Mouse (Mus musculus): ENCODE results near the gene Gpm6b. TPM values are rescaled to one million over a fixed set of nuclear protein-coding genes. Genes with fewer than 3 reads are reported as not detected.

The Gpm6b gene
- polyA plus RNA-seq, 1 experiment from 2014 or later = 7.6 TPM

DNA sequence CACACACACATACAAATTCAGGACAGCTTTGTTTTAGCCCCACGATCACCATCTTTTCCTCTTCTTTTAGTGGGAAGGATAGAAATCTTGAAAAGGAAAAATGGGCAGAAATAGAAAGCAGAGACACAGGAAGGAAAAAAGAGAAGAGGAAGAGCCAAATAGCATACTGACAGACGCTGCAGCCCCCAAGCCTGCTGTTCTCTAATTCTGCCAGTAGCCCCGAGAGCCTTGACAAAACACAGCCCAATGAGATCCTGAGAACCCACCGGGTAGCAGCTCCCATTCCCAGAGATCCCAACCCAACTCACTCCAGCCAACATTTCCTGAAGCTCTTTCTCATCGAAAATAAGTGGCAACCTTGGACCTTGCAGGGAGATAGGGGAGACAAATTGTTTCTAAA lies 19.4 kb upstream of the Gpm6b start:
- Histone ChIP-seq H3K4me2 (replicated peaks; ENCODE audit: low read depth) (no peak overlapping the region), H3K9ac (ENCODE audit: low read depth, low read length) (no peak overlapping the region), H3K4me3 (ENCODE audit: low read depth, low read length) (no peak overlapping the region), H3K27me3 (replicated peaks; ENCODE audit: control insufficient read depth, insufficient read depth, low read length) (no peaks in the 10 kb centered on the region), H3K36me3 (ENCODE audit: control insufficient read depth, insufficient read depth) (no peaks in the 10 kb centered on the region), H3K9me3 (ENCODE audit: control insufficient read depth) (no peaks in the 10 kb centered on the region), H3K4me1 (replicated peaks; ENCODE audit: control insufficient read depth, insufficient read depth, low read length) (no peaks in the 10 kb centered on the region), H3K27ac (ENCODE audit: low read depth, low read length) (no peak overlapping the region)
- no peak for ATAC-seq
- WGBS = 72% methylated on average over 5 of the region's 5 CpGs
- no peak for TF ChIP-seq CTCF (IDR thresholded peaks at IDR 0.05; ENCODE audit: low read depth)

DNA sequence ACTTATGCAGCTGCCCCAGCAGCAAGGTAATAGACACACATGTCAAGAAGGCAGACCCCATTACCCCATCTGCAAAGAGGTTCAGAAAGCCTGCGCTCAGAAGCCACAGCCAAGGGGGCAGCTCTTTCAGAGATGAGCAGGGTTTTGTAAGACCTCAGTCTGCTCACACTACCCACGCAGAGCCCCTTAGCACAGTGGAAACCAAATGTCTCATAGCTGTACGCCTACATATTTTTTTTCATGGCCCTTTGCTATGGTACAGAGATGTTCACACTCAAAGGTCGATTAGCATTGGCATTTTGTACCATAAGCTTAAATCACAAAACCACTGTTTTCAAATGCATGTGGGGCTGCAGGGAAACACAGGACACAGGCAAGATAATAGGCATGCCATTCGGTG lies 11.9 kb upstream of the Gpm6b start:
- no peak for ATAC-seq
- Histone ChIP-seq H3K4me2 (replicated peaks; ENCODE audit: low read depth) (no peak overlapping the region), H3K4me3 (ENCODE audit: low read depth, low read length) (no peak overlapping the region), H3K27ac (ENCODE audit: low read depth, low read length) (no peak overlapping the region), H3K4me1 (replicated peaks; ENCODE audit: control insufficient read depth, insufficient read depth, low read length) (no peaks in the 10 kb centered on the region), H3K9me3 (ENCODE audit: control insufficient read depth) (no peaks in the 10 kb centered on the region), H3K9ac (ENCODE audit: low read depth, low read length) (no peak overlapping the region), H3K27me3 (replicated peaks; ENCODE audit: control insufficient read depth, insufficient read depth, low read length) (no peaks in the 10 kb centered on the region), H3K36me3 (ENCODE audit: control insufficient read depth, insufficient read depth) (no peaks in the 10 kb centered on the region)
- 85% methylated on average over 5 of the region's 5 CpGs for WGBS
- TF ChIP-seq CTCF (IDR thresholded peaks at IDR 0.05; ENCODE audit: low read depth) = no peak

DNA sequence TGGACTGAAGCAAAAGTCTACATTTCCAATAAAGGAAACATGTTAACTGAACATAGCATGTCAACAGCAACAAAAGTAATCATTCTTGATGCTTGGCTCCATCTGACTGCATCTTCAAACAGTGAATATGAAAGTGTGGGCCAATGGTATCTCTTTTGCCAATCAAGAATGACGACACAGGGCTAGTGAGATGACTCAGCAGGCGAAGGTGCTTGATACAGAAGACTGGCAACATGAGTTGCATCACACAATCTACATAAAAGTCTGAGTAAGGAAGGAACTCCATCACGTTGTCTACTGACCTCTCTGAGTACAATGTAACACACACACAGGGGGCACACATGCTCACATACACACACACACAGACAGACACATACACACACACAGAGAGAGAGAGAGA lies 9.0 kb upstream of the Gpm6b start:
- no peaks in the 10 kb centered on the region for H3K36me3 ChIP-seq (ENCODE audit: control insufficient read depth, insufficient read depth)
- H3K4me3 ChIP-seq (ENCODE audit: low read depth, low read length) = no peak overlapping the region
- H3K4me1 ChIP-seq (replicated peaks; ENCODE audit: control insufficient read depth, insufficient read depth, low read length) = no peaks in the 10 kb centered on the region
- H3K27me3 ChIP-seq (replicated peaks; ENCODE audit: control insufficient read depth, insufficient read depth, low read length) = no peaks in the 10 kb centered on the region
- H3K9ac ChIP-seq (ENCODE audit: low read depth, low read length) = no peak overlapping the region
- 62% methylated on average over 3 of the region's 3 CpGs for WGBS
- no peak for ATAC-seq
- no peak for TF ChIP-seq CTCF (IDR thresholded peaks at IDR 0.05; ENCODE audit: low read depth)
- no peaks in the 10 kb centered on the region for H3K9me3 ChIP-seq (ENCODE audit: control insufficient read depth)
- no peak overlapping the region for H3K27ac ChIP-seq (ENCODE audit: low read depth, low read length)
- H3K4me2 ChIP-seq (replicated peaks; ENCODE audit: low read depth) = no peak overlapping the region

DNA sequence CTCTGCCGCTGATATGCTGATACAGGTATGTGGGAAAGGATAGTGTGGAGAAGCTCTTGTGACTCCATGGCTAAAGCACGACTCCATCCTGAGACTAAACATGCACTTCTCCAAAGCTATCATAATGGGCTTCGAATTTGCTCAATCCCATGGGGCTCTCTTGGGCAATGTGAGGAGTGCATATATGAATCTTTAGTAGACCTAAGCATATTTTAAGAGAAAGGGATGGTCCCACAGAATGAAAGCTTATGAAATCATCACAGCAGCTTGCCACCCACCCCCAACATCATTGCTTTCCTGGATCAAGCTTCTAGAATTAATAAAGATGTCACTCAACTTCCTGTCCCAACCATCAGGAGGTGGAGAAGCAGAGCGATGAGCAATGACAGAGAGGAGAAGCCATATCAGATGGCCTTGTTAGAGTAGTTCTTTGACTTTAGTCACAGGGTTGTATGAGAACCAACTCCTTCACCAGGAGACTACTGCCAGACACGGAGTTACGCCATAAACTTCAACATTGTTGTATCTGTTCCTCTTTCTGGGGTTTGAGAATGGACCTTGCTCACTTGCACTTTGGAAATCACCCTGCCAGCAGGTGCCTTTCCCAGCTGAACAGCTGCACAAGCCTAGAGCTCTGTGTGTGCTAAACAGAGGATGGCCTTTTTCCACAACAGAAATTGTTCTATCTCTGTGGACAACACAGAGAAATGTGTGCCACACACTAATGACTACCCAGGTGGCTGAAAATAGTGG lies 8.0 kb upstream of the Gpm6b start:
- ATAC-seq = no peak
- Histone ChIP-seq H3K36me3 (ENCODE audit: control insufficient read depth, insufficient read depth) (no peaks in the 10 kb centered on the region), H3K27me3 (replicated peaks; ENCODE audit: control insufficient read depth, insufficient read depth, low read length) (no peaks in the 10 kb centered on the region), H3K27ac (ENCODE audit: low read depth, low read length) (no peak overlapping the region), H3K9me3 (ENCODE audit: control insufficient read depth) (no peaks in the 10 kb centered on the region), H3K4me2 (replicated peaks; ENCODE audit: low read depth) (no peak overlapping the region), H3K4me3 (ENCODE audit: low read depth, low read length) (no peak overlapping the region), H3K9ac (ENCODE audit: low read depth, low read length) (no peak overlapping the region), H3K4me1 (replicated peaks; ENCODE audit: control insufficient read depth, insufficient read depth, low read length) (no peaks in the 10 kb centered on the region)
- TF ChIP-seq CTCF (IDR thresholded peaks at IDR 0.05; ENCODE audit: low read depth) = no peak
- 81% methylated on average over 6 of the region's 6 CpGs for WGBS

DNA sequence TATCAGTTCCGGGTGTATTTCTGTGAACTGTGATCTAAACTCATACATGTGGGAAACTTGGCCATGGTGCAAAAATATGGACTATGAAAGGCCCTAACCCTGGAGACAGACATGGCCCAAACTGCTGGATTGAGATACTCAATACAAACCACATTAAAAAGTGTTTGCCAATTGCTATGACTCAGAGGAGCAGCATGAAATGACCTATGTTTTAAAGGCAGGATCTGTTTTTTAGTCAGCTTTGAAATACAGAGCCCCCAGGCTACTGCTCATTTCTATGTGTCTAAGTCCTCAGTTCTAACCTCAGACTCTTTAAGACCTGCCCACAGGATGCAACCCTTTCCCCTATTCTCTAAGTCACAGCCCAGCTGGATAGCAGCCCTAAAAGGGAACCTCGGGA lies 2.6 kb upstream of the Gpm6b start:
- no peak for TF ChIP-seq CTCF (IDR thresholded peaks at IDR 0.05; ENCODE audit: low read depth)
- Histone ChIP-seq H3K36me3 (ENCODE audit: control insufficient read depth, insufficient read depth) (no peaks in the 10 kb centered on the region), H3K27me3 (replicated peaks; ENCODE audit: control insufficient read depth, insufficient read depth, low read length) (peaks cover 14% of the 10 kb centered on the region; the same call in 1 of the 2 replicates), H3K27ac (ENCODE audit: low read depth, low read length) (no peak overlapping the region), H3K4me1 (replicated peaks; ENCODE audit: control insufficient read depth, insufficient read depth, low read length) (no peaks in the 10 kb centered on the region), H3K9me3 (ENCODE audit: control insufficient read depth) (no peaks in the 10 kb centered on the region), H3K4me2 (replicated peaks; ENCODE audit: low read depth) (no peak overlapping the region), H3K9ac (ENCODE audit: low read depth, low read length) (no peak overlapping the region), H3K4me3 (ENCODE audit: low read depth, low read length) (no peak overlapping the region)
- no peak for ATAC-seq
- WGBS = 45% methylated on average over 2 of the region's 2 CpGs

DNA sequence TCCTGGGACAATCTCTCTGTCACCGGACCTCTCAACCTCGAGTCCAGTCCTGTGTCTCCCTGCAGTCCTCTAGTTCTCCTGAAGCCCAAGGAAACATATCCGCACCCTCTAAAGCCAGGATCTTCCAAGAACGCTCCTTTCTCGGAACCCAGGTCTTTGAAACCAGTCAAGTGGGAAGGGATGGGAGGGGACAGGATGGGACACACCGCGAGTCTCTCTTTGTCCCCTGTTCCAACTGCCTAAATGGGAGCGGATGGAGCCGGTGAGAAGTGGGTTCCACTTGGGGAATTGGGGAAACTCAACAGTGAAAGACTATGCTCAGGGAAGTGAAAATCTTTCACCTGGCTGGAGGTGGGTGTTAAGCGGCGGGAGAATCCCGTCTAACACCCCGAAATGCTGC lies 809 bp downstream of the Gpm6b start:
- H3K36me3 ChIP-seq (ENCODE audit: control insufficient read depth, insufficient read depth) = no peaks in the 10 kb centered on the region
- H3K9me3 ChIP-seq (ENCODE audit: control insufficient read depth) = no peaks in the 10 kb centered on the region
- no peak for TF ChIP-seq CTCF (IDR thresholded peaks at IDR 0.05; ENCODE audit: low read depth)
- H3K4me2 ChIP-seq (replicated peaks; ENCODE audit: low read depth) = peak overlapping the region; percentile 82
- WGBS = 27% methylated on average over 13 of the region's 13 CpGs
- H3K9ac ChIP-seq (ENCODE audit: low read depth, low read length) = no peak overlapping the region; the same call in 1 of the 2 replicates
- peaks cover 14% of the 10 kb centered on the region; the same call in 1 of the 2 replicates for H3K27me3 ChIP-seq (replicated peaks; ENCODE audit: control insufficient read depth, insufficient read depth, low read length)
- peak overlapping the region; percentile 50 for H3K4me3 ChIP-seq (ENCODE audit: low read depth, low read length)
- no peak overlapping the region for H3K27ac ChIP-seq (ENCODE audit: low read depth, low read length)
- no peak for ATAC-seq
- no peaks in the 10 kb centered on the region for H3K4me1 ChIP-seq (replicated peaks; ENCODE audit: control insufficient read depth, insufficient read depth, low read length)

All from intestine, postnatal 0 days (tissue).